Mouse (Mus musculus) ES-Bruce4 (cell line): ENCODE measurements around the gene Mcfd2. TPM values are rescaled to one million over a fixed set of nuclear protein-coding genes. Genes with fewer than 3 reads are reported as not detected.
A peak's percentile ranks its signal among the peaks of the same experiment; 100 is the strongest.

Experiments
- H3K27ac ChIP-seq: 2 replicates; pipeline ENCODE4 v1.5.1; 2012; ENCODE audit warnings: low read length, inconsistent platforms; ENCODE audit not compliant: insufficient read depth
- H3K27me3 ChIP-seq: 2 replicates; pipeline ENCODE4 v1.6.1; 2012; ENCODE audit warnings: mild to moderate bottlenecking, low read length, inconsistent platforms; ENCODE audit not compliant: control insufficient read depth, poor library complexity, insufficient read depth, severe bottlenecking
- H3K36me3 ChIP-seq: 2 replicates; pipeline ENCODE4 v1.6.1; 2012; ENCODE audit warnings: inconsistent platforms, mild to moderate bottlenecking, low read length, moderate library complexity; ENCODE audit not compliant: control insufficient read depth, poor library complexity, insufficient read depth, severe bottlenecking
- H3K4me1 ChIP-seq: one replicate; pipeline ENCODE4 v1.8.1; 2011; ENCODE audit warnings: low read length; ENCODE audit not compliant: control insufficient read depth, insufficient read depth
- H3K4me3 ChIP-seq: 2 replicates; pipeline ENCODE4 v1.5.1; 2011; ENCODE audit warnings: low read depth, mild to moderate bottlenecking, low read length
- H3K9ac ChIP-seq: 2 replicates; pipeline ENCODE4 v1.6.1; 2012; ENCODE audit warnings: low read depth, mild to moderate bottlenecking, inconsistent platforms; ENCODE audit not compliant: poor library complexity, severe bottlenecking
- H3K9me3 ChIP-seq: replicated peaks from 2 replicates; pipeline ENCODE4 v1.6.1; 2012; ENCODE audit warnings: mild to moderate bottlenecking, low read length, inconsistent platforms; ENCODE audit not compliant: control insufficient read depth, poor library complexity, insufficient read depth, severe bottlenecking
- CTCF ChIP-seq: IDR thresholded peaks from one replicate; pipeline ENCODE4 v1.8.1; 2011; ENCODE audit warnings: low read depth, low read length
- EP300 ChIP-seq: IDR thresholded peaks from 2 replicates; pipeline ENCODE4 v1.6.1; 2011; ENCODE audit warnings: low read depth, low read length; ENCODE audit not compliant: insufficient read depth
- POLR2A ChIP-seq: IDR thresholded peaks from one replicate; pipeline ENCODE4 v1.8.1; 2011; ENCODE audit warnings: low read length; ENCODE audit not compliant: insufficient read depth
- polyA plus RNA-seq: library from polyadenylated mRNA; stranded (reverse); fragments of >200 nt; gene quantifications from 2 replicates; pipeline ENCODE4 v1.2.4, GENCODE M21; 2011; ENCODE audit warnings: low read depth; ENCODE audit not compliant: missing spikeins, insufficient read depth, insufficient read length

The Mcfd2 gene
- polyA plus RNA-seq, result 34.1 and 35.2 TPM in 2 replicates

DNA sequence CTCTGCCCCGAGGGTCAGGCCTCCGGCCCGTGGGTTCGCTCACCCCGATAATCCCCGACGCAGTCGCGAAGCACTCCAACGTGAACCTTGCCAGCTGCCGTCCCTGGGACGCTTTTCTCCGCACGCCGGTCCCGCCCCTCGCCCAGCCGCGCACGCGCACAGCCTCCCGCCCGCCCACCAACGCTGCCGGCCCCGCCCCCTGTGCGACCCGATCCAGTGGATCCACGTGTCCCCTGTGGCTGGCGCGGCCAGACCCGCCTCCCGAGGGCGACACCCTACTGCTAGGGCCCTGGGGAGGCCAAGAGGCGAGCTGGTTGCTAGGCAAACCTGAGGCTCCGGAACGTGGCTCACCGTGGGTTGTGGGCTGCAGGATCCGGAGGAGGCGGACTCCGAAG is at the start of gene Mcfd2:
Gene Mcfd2, minus strand, starts transcription at position 144 of the 395 bp plus-strand sequence.
- H3K27ac ChIP-seq, result no peak within 1 kb of the TSS
- peak within 1 kb of the TSS; percentile 70 for H3K9ac ChIP-seq
- TF ChIP-seq CTCF, result peak; percentile 11
- TF ChIP-seq EP300, result no peak

GRCm38 (mm10) chr17:87315021-87315531 is 49.3 kb upstream of the Mcfd2 start:
- TF ChIP-seq EP300, result 0 out of 2 replicates have a peak, but pooled peaks have one; percentile 25
- no peak for TF ChIP-seq POLR2A
- TF ChIP-seq CTCF, result peak; percentile 82
- H3K27ac ChIP-seq, result no peak overlapping the region
- no peak overlapping the region for H3K4me3 ChIP-seq
- H3K9ac ChIP-seq, result 0 out of 2 replicates have a peak overlapping the region, but pooled peaks have one; percentile 12
- H3K36me3 ChIP-seq, result no peaks in the 10 kb centered on the region
- H3K27me3 ChIP-seq, result no peaks in the 10 kb centered on the region
- no peaks in the 10 kb centered on the region for H3K4me1 ChIP-seq
- H3K9me3 ChIP-seq, result no peaks in the 10 kb centered on the region

More for the DNA sequence above, at the start of gene Mcfd2:
- H3K4me1 ChIP-seq, result no peaks in the 10 kb centered on the region
- no peaks in the 10 kb centered on the region for H3K36me3 ChIP-seq
- no peaks in the 10 kb centered on the region for H3K27me3 ChIP-seq
- H3K4me3 ChIP-seq, result peak within 1 kb of the TSS; percentile 77
- no peaks in the 10 kb centered on the region for H3K9me3 ChIP-seq

GRCm38 (mm10) chr17:87314530-87314946 is 48.8 kb upstream of the Mcfd2 start:
- TF ChIP-seq EP300 (no peak), CTCF (no peak), POLR2A (no peak)
- Histone ChIP-seq H3K9ac (no peak overlapping the region), H3K9me3 (no peaks in the 10 kb centered on the region), H3K27me3 (no peaks in the 10 kb centered on the region), H3K27ac (no peak overlapping the region), H3K4me1 (no peaks in the 10 kb centered on the region), H3K36me3 (no peaks in the 10 kb centered on the region), H3K4me3 (peak overlapping the region; percentile 22)

- Histone ChIP-seq H3K9me3 (no peaks in the 10 kb centered on the region), H3K27me3 (no peaks in the 10 kb centered on the region), H3K36me3 (no peaks in the 10 kb centered on the region), H3K9ac (no peak overlapping the region), H3K27ac (no peak overlapping the region), H3K4me3 (peak overlapping the region; percentile 21), H3K4me1 (no peaks in the 10 kb centered on the region)
- no peak for TF ChIP-seq EP300
- no peak for TF ChIP-seq CTCF
These were observed 48.4 kb upstream of the Mcfd2 start for GRCm38 (mm10) chr17:87314121-87314520.

DNA sequence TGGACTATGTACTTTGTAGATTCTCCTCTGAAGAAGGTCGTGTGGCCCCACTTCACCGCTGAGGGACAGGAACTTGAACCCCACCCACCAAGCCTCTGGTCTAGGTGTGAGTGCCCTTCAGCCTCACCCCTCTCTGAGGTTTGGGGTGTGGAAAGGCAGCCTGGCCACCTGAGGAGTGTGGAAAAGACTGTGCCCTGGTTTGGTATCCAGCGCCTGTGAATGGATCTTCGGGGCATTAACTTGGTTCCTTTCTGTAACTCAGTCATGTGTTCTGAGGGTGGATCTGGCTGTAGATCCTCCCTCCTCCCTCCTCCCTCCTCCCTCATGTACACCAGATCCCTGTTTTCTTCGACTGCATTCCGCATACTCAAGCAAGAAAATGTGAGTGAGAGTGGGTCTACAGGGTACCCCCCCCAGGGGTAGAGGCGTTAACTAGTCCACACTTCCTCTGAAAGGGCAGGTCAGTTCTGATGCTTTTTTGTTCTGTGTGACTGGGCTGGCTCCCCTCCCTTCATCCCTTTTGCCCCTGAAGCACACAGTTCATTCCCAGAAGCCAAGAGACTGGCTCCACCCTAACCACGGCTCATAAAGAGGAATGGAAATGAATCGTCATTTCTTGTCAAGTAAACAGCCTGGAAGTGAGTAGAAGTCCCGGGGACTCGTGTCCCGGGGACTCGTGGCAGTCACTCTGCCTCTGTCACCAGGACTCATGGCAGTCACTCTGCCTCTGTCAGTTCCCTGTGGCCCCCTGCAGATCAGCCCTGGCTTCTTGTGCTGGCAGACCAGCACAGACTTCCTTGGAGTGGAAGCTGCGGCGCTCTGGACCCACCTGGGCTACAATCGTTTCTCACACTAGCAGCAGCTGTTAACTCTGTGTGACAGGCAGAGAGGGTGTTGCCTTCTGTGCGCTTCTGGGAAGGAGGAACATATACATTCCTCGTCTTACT is 47.5 kb upstream of the Mcfd2 start:
- Histone ChIP-seq H3K4me3 (no peak overlapping the region), H3K9ac (no peak overlapping the region), H3K27me3 (no peaks in the 10 kb centered on the region), H3K36me3 (no peaks in the 10 kb centered on the region), H3K27ac (no peak overlapping the region), H3K9me3 (no peaks in the 10 kb centered on the region), H3K4me1 (no peaks in the 10 kb centered on the region)
- TF ChIP-seq CTCF (no peak), EP300 (no peak), POLR2A (no peak)

DNA sequence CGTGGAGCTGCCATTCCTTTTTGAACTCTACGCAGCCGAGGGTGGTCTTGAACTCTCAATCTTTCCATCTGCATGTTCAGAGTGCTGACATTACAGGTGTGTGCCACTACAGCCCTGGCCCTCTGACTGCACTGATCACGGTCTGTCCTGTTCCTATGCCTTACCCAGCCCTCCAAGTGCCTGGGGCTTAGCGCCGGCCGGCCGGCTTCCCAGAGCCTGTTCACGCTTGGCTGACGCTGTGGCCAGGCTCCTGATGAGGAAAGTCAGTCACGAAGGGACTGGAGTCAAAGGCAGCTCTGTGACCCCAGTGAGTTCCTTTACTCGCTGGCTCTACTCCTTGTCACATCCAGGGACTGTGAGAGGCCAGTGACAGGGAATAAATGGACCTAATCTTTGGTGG is 46.6 kb upstream of the Mcfd2 start:
- H3K4me3 ChIP-seq, result no peak overlapping the region
- no peaks in the 10 kb centered on the region for H3K36me3 ChIP-seq
- no peak for TF ChIP-seq CTCF
- no peak for TF ChIP-seq EP300
- no peak for TF ChIP-seq POLR2A
- H3K4me1 ChIP-seq, result no peaks in the 10 kb centered on the region
- no peaks in the 10 kb centered on the region for H3K27me3 ChIP-seq
- H3K27ac ChIP-seq, result no peak overlapping the region
- no peaks in the 10 kb centered on the region for H3K9me3 ChIP-seq
- no peak overlapping the region for H3K9ac ChIP-seq
